Mouse (Mus musculus): ENCODE measurements around the gene Kcnk2.

DNA sequence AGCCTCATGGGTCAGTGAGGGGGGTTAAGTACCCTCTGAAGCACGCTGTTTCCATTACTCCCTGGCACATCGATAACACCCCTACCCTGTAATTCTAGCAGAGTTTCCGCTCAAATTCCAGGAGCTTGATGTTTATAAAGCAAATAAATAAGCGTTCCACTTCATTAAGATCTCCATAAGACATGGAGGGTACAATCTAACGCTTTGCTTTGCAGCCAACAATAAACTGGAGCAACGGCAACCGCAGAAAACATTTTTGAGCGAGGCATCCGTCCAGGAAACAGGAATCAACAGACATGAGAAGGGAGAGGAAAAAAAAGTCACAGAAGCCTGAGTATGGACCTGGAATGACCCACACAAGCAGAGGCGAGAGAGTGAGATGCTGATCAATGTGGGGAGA lies 27.5 kb upstream of the Kcnk2 start:
- TF ChIP-seq CTCF (IDR thresholded peaks at IDR 0.05) (no peak), EP300 (IDR thresholded peaks at IDR 0.05; ENCODE audit: insufficient read depth, low read depth, low read length) (no peak), POLR2A (IDR thresholded peaks at IDR 0.05; ENCODE audit: insufficient read depth, low read depth, low read length) (no peak)
